Mouse (Mus musculus): ENCODE measurements at regions not wholly inside any gene's neighbourhood (a gene's known extent, or its start where the extent isn't known, plus 50 kb on each side); places are given as distances from the start of the nearest gene placed in this dataset.
A peak's percentile ranks its signal among the peaks of the same experiment; 100 is the strongest.

- no peaks in the 10 kb centered on the region for H3K9me3 ChIP-seq
- 28% methylated on average over 3 of the region's 3 CpGs for WGBS
- H3K36me3 ChIP-seq, result no peaks in the 10 kb centered on the region
- H3K4me2 ChIP-seq (replicated peaks), result no peak overlapping the region
- H3K4me3 ChIP-seq, result no peak overlapping the region
- no peak overlapping the region for H3K27ac ChIP-seq
- no peak for ATAC-seq (ENCODE audit: low FRiP score, low read depth)
- no peak overlapping the region for H3K9ac ChIP-seq
- H3K4me1 ChIP-seq, result 0 out of 2 replicates have a peak, but pooled peaks cover 4% of the 10 kb centered on the region
- H3K27me3 ChIP-seq (replicated peaks), result no peaks in the 10 kb centered on the region
These were observed 82.4 kb upstream of the Unc93a2 start for GRCm38 (mm10) chr17:7467638-7468037.

- Histone ChIP-seq H3K9me3 (no peaks in the 10 kb centered on the region), H3K4me3 (no peak overlapping the region), H3K27me3 (replicated peaks) (no peaks in the 10 kb centered on the region), H3K27ac (no peak overlapping the region), H3K9ac (no peak overlapping the region), H3K36me3 (no peaks in the 10 kb centered on the region), H3K4me2 (replicated peaks) (no peak overlapping the region), H3K4me1 (0 out of 2 replicates have a peak, but pooled peaks cover 4% of the 10 kb centered on the region)
- ATAC-seq (ENCODE audit: low FRiP score, low read depth), result no peak
- WGBS, result 67% methylated on average over 3 of the region's 3 CpGs
These were observed 79.6 kb upstream of the Unc93a2 start for GRCm38 (mm10) chr17:7464901-7465300.

GRCm38 (mm10) chr17:7461164-7461563, 75.9 kb upstream of the Unc93a2 start:
- H3K9me3 ChIP-seq, result no peaks in the 10 kb centered on the region
- WGBS, result 14% methylated on average over 6 of the region's 6 CpGs

GRCm38 (mm10) chr17:7456939-7457338, 71.7 kb upstream of the Unc93a2 start:
- Histone ChIP-seq H3K36me3 (no peaks in the 10 kb centered on the region), H3K4me1 (no peaks in the 10 kb centered on the region), H3K4me2 (replicated peaks) (no peak overlapping the region), H3K27ac (no peak overlapping the region), H3K9me3 (no peaks in the 10 kb centered on the region), H3K4me3 (no peak overlapping the region), H3K27me3 (replicated peaks) (no peaks in the 10 kb centered on the region), H3K9ac (no peak overlapping the region)
- ATAC-seq (ENCODE audit: low FRiP score, low read depth), result no peak
- 84% methylated on average over 11 of the region's 11 CpGs for WGBS

More at GRCm38 (mm10) chr17:7461164-7461563, 75.9 kb upstream of the Unc93a2 start:
- Histone ChIP-seq H3K4me3 (no peak overlapping the region), H3K4me2 (replicated peaks) (no peak overlapping the region), H3K9ac (no peak overlapping the region), H3K4me1 (no peaks in the 10 kb centered on the region), H3K27ac (no peak overlapping the region), H3K36me3 (no peaks in the 10 kb centered on the region), H3K27me3 (replicated peaks) (no peaks in the 10 kb centered on the region)
- ATAC-seq (ENCODE audit: low FRiP score, low read depth), result peak; percentile 61; the same call in 1 of the 2 replicates

GRCm38 (mm10) chr17:7443822-7444221, 58.6 kb upstream of the Unc93a2 start:
- Histone ChIP-seq H3K27ac (no peak overlapping the region), H3K36me3 (no peaks in the 10 kb centered on the region), H3K27me3 (replicated peaks) (no peaks in the 10 kb centered on the region), H3K9ac (no peak overlapping the region), H3K9me3 (0 out of 2 replicates have a peak, but pooled peaks cover 5% of the 10 kb centered on the region), H3K4me3 (no peak overlapping the region), H3K4me2 (replicated peaks) (no peak overlapping the region), H3K4me1 (no peaks in the 10 kb centered on the region)
- no peak for ATAC-seq (ENCODE audit: low FRiP score, low read depth)
- WGBS, result 58% methylated on average over 1 of the region's 1 CpGs

GRCm38 (mm10) chr17:7435075-7435474, 49.8 kb upstream of the Unc93a2 start:
- Histone ChIP-seq H3K4me1 (no peaks in the 10 kb centered on the region), H3K36me3 (no peaks in the 10 kb centered on the region), H3K27ac (no peak overlapping the region), H3K9me3 (no peaks in the 10 kb centered on the region), H3K4me3 (no peak overlapping the region), H3K4me2 (replicated peaks) (no peak overlapping the region), H3K27me3 (replicated peaks) (no peaks in the 10 kb centered on the region), H3K9ac (no peak overlapping the region)
- 80% methylated on average over 3 of the region's 3 CpGs for WGBS
- ATAC-seq (ENCODE audit: low FRiP score, low read depth), result no peak

Measured in neural tube, embryonic 12.5 days (tissue).